Mouse (Mus musculus): Measurements from ENCODE around the gene Zfp445.

GRCm38 (mm10) chr9:122886372-122887179, 20.8 kb upstream of the Zfp445 start:
- no peak for TF ChIP-seq CTCF (IDR thresholded peaks at IDR 0.05; ENCODE audit: low read depth)
- no peak for TF ChIP-seq EP300 (IDR thresholded peaks at IDR 0.05; ENCODE audit: low read depth)
